Mouse (Mus musculus) midbrain, embryonic 14.5 days (tissue): ENCODE measurements around the gene Fli1. TPM values are rescaled to one million over a fixed set of nuclear protein-coding genes. Genes with fewer than 3 reads are reported as not detected.
A peak's percentile ranks its signal among the peaks of the same experiment; 100 is the strongest.

ENCODE experiments used
- ATAC-seq: fragments of 200-750 bp; cut with Nextera tagmentation; 2 replicates; pipeline ENCODE4 v1.8.0; 2017; ENCODE audit warnings: moderate number of reproducible peaks, moderate library complexity; ENCODE audit not compliant: low FRiP score, low TSS enrichment
- DNase-seq: peaks from one replicate; pipeline ENCODE4 v3.0.0-alpha.2; 2015
- H3K27ac ChIP-seq: fragments of 300-500 bp; sonication (generic); replicated peaks from 2 replicates; pipeline ENCODE4 v1.5.1; 2014; ENCODE audit warnings: mild to moderate bottlenecking, low read depth, low read length, moderate library complexity
- H3K27me3 ChIP-seq: fragments of 300-500 bp; sonication (generic); 2 replicates; pipeline ENCODE4 v1.6.1; 2014; ENCODE audit warnings: low read length, control low read depth, mixed read lengths; ENCODE audit not compliant: control insufficient read depth, insufficient read depth
- H3K36me3 ChIP-seq: fragments of 300-500 bp; sonication (generic); 2 replicates; pipeline ENCODE4 v1.6.1; 2014; ENCODE audit warnings: low read length, control low read depth; ENCODE audit not compliant: control insufficient read depth, insufficient read depth
- H3K4me1 ChIP-seq: fragments of 300-500 bp; sonication (generic); 2 replicates; pipeline ENCODE4 v1.6.1; 2014; ENCODE audit warnings: mild to moderate bottlenecking, antibody characterized with exemption, low read length, control low read depth; ENCODE audit not compliant: control insufficient read depth, insufficient read depth
- H3K4me2 ChIP-seq: fragments of 300-500 bp; sonication (generic); 2 replicates; pipeline ENCODE4 v1.6.1; 2014; ENCODE audit warnings: mild to moderate bottlenecking, low read length, moderate library complexity
- H3K4me3 ChIP-seq: fragments of 300-500 bp; sonication (generic); replicated peaks from 2 replicates; pipeline ENCODE4 v1.5.1; 2014; ENCODE audit warnings: low read depth, low read length
- H3K9ac ChIP-seq: fragments of 300-500 bp; sonication (generic); replicated peaks from 2 replicates; pipeline ENCODE4 v1.6.1; 2014; ENCODE audit warnings: mild to moderate bottlenecking, low read length, moderate library complexity
- H3K9me3 ChIP-seq: fragments of 300-500 bp; sonication (generic); 2 replicates; pipeline ENCODE4 v1.6.1; 2016; ENCODE audit warnings: low read length, control low read depth, mixed read lengths; ENCODE audit not compliant: control insufficient read depth
- WGBS: fragments of 180-500 bp; shearing (Covaris S2); extraction: QIAGEN DNeasy Blood & Tissue Kit; methylation state at CpG from one replicate; pipeline ENCODE4 v1.1.7; 2014; 5-methylcytosine and 5-hydroxymethylcytosine counted together
- polyA plus RNA-seq: library from polyadenylated mRNA; unstranded; fragments of >200 nt; fragmentation: Nextera tagmentation; extraction: Ambion mirVana; gene quantifications from 2 replicates; pipeline ENCODE4 v1.2.1, GENCODE M21; 2014

The Fli1 gene
- polyA plus RNA-seq, 1 experiment from 2014 or later, result 7.9 TPM

DNA sequence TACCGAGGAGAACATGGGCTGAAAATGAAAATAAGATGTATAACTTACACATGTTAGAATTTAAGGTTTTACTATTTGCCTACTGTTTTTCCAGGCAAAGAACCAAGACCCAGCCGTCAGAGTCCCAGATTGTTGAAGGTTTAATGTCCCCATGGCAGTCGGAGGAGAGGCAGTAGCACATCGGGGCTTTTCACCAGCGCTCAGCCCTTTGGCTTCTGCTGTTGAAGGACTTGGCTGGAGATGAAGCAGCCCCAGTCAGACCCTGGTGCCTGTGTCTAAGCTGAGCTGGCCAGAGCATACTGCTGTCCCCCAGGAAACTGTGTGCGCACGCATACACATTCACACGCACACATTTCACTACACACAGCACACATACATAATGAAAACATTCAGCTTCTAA lies 75.2 kb downstream of the Fli1 start:
- no peak for DNase-seq
- WGBS, result 94% methylated on average over 8 of the region's 8 CpGs
- Histone ChIP-seq H3K27ac (0 out of 2 replicates have a peak overlapping the region, but pooled peaks have one; percentile 1), H3K4me3 (no peak overlapping the region), H3K36me3 (no peaks in the 10 kb centered on the region), H3K4me2 (no peak overlapping the region), H3K4me1 (0 out of 2 replicates have a peak, but pooled peaks cover 3% of the 10 kb centered on the region), H3K9ac (no peak overlapping the region), H3K9me3 (no peaks in the 10 kb centered on the region), H3K27me3 (no peaks in the 10 kb centered on the region)
- ATAC-seq, result no peak

DNA sequence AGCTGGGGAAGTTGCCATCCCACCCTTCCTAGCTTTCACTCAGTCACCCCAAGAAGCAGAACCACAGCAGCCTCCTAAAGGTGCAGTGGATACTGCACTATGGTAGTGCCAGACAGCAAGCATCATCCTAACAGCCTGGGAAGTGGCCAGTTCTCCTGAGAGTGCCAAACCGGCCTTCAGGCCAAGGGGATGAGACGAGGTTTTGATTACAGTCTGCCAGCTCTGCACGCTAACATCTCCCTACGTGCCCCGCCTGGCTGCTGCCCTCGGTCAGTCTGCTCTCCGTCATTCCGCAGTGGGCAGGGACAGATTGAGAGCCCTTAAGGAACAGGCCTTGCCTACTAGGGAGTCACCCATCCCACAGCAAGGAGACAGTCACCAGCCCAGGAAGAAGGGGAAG lies 75.8 kb downstream of the Fli1 start:
- Histone ChIP-seq H3K4me2 (no peak overlapping the region), H3K4me1 (0 out of 2 replicates have a peak, but pooled peaks cover 3% of the 10 kb centered on the region), H3K27ac (no peak overlapping the region), H3K27me3 (no peaks in the 10 kb centered on the region), H3K36me3 (no peaks in the 10 kb centered on the region), H3K9me3 (no peaks in the 10 kb centered on the region), H3K4me3 (no peak overlapping the region), H3K9ac (no peak overlapping the region)
- ATAC-seq (no peak), DNase-seq (no peak)
- WGBS, result 80% methylated on average over 8 of the region's 8 CpGs

DNA sequence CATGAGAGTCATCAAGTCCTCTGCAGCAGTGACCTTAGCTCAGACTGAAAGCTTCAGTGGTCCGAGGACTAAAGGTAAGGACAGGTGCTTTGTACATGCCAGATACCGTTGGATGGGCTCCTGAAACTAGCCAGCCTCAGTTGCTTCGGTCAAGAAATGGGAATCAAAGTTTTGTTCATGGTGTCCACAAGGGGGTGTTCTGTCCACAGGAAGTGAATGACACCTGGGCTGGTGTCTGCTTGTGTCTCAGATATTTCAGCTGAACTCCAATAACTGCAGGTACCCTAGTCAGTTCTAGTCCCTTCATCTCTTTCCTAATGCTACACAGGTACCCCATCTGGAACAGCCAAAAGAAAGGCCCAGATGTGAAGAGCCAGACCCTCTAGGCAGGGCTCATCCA lies 86.0 kb downstream of the Fli1 start:
- Histone ChIP-seq H3K36me3 (no peaks in the 10 kb centered on the region), H3K4me2 (no peak overlapping the region), H3K27me3 (no peaks in the 10 kb centered on the region), H3K9ac (no peak overlapping the region), H3K4me1 (no peaks in the 10 kb centered on the region), H3K27ac (no peak overlapping the region), H3K4me3 (no peak overlapping the region), H3K9me3 (no peaks in the 10 kb centered on the region)
- 79% methylated on average over 3 of the region's 3 CpGs for WGBS
- ATAC-seq (no peak), DNase-seq (no peak)

- 3% methylated on average over 7 of the region's 7 CpGs for WGBS
- H3K27ac ChIP-seq, result no peak overlapping the region
Measured at GRCm38 (mm10) chr9:32450161-32450560, 92.5 kb downstream of the Fli1 start.

GRCm38 (mm10) chr9:32448766-32449165 lies 93.9 kb downstream of the Fli1 start:
- no peak for ATAC-seq
- 83% methylated on average over 5 of the region's 5 CpGs for WGBS
- no peak overlapping the region for H3K9ac ChIP-seq
- H3K4me3 ChIP-seq, result no peak overlapping the region
- H3K27me3 ChIP-seq, result no peaks in the 10 kb centered on the region
- H3K4me1 ChIP-seq, result no peaks in the 10 kb centered on the region
- no peak for DNase-seq
- H3K9me3 ChIP-seq, result no peaks in the 10 kb centered on the region
- H3K4me2 ChIP-seq, result no peak overlapping the region
- no peaks in the 10 kb centered on the region for H3K36me3 ChIP-seq
- no peak overlapping the region for H3K27ac ChIP-seq

More at GRCm38 (mm10) chr9:32450161-32450560, 92.5 kb downstream of the Fli1 start:
- no peaks in the 10 kb centered on the region for H3K4me1 ChIP-seq
- H3K4me3 ChIP-seq, result no peak overlapping the region
- H3K9ac ChIP-seq, result no peak overlapping the region
- no peaks in the 10 kb centered on the region for H3K9me3 ChIP-seq
- DNase-seq (peak; percentile 52), ATAC-seq (no peak; the same call in 1 of the 2 replicates)
- no peak overlapping the region for H3K4me2 ChIP-seq
- no peaks in the 10 kb centered on the region for H3K36me3 ChIP-seq
- H3K27me3 ChIP-seq, result no peaks in the 10 kb centered on the region

GRCm38 (mm10) chr9:32445789-32446188 lies 96.9 kb downstream of the Fli1 start:
- H3K27ac ChIP-seq, result no peak overlapping the region
- H3K9me3 ChIP-seq, result no peaks in the 10 kb centered on the region
- H3K4me1 ChIP-seq, result no peaks in the 10 kb centered on the region
- ATAC-seq (no peak), DNase-seq (peak; percentile 30)
- no peak overlapping the region for H3K4me2 ChIP-seq
- no peaks in the 10 kb centered on the region for H3K36me3 ChIP-seq
- H3K9ac ChIP-seq, result no peak overlapping the region
- no peaks in the 10 kb centered on the region for H3K27me3 ChIP-seq
- H3K4me3 ChIP-seq, result no peak overlapping the region
- WGBS, result 58% methylated on average over 3 of the region's 3 CpGs

DNA sequence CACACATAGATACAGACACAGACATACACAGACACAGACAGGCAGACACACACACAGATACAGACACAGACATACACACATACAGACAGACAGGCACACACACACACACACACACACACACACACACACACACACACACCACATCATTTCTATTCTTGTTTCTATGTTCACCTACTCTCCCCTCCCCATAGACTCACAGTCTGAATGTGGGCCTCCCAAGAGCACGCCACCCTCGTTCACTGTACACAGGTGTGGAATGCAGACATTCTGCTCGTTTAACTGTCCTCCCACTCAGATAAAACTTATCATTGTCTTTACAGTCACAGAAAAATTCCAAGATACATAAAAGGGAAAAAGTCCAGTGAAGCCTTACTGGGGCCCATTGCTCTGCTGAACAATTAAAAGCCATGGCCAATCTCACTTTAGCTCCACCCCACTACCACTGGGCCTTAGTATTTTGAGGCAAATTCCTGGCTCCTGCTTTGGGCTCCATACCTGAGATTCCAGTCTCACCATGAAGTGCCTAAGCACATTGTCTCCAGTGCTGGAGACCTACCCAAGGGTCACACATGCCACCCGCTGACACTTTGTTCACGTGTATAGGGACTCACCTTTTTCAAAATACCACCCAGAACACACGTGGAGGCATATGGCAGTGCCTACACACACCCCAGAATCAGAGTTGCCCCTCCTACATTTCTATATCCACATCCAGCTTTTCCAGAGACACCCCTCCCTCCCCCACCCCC lies 98.0 kb downstream of the Fli1 start:
- Histone ChIP-seq H3K27me3 (no peaks in the 10 kb centered on the region), H3K4me2 (no peak overlapping the region), H3K27ac (no peak overlapping the region), H3K36me3 (no peaks in the 10 kb centered on the region), H3K4me1 (no peaks in the 10 kb centered on the region), H3K4me3 (no peak overlapping the region), H3K9ac (no peak overlapping the region), H3K9me3 (no peaks in the 10 kb centered on the region)
- 82% methylated on average over 6 of the region's 6 CpGs for WGBS
- ATAC-seq, result no peak
- DNase-seq, result no peak

- no peak for ATAC-seq
- Histone ChIP-seq H3K36me3 (no peaks in the 10 kb centered on the region), H3K9ac (no peak overlapping the region), H3K4me3 (no peak overlapping the region), H3K4me2 (no peak overlapping the region), H3K4me1 (no peaks in the 10 kb centered on the region), H3K27ac (no peak overlapping the region), H3K9me3 (no peaks in the 10 kb centered on the region), H3K27me3 (no peaks in the 10 kb centered on the region)
- DNase-seq, result peak; percentile 62
- 49% methylated on average over 6 of the region's 6 CpGs for WGBS
Measured at GRCm38 (mm10) chr9:32443817-32444216, 98.8 kb downstream of the Fli1 start.

- Histone ChIP-seq H3K27ac (no peak overlapping the region), H3K9ac (no peak overlapping the region), H3K4me1 (no peaks in the 10 kb centered on the region), H3K36me3 (no peaks in the 10 kb centered on the region), H3K9me3 (no peaks in the 10 kb centered on the region), H3K4me3 (no peak overlapping the region), H3K4me2 (no peak overlapping the region), H3K27me3 (no peaks in the 10 kb centered on the region)
- ATAC-seq (no peak), DNase-seq (no peak)
- WGBS, result 64% methylated on average over 3 of the region's 3 CpGs
Measured at GRCm38 (mm10) chr9:32443115-32443514, 99.5 kb downstream of the Fli1 start.
